In genomic region chr12:83072181-83072887, GRCm38 (mm10) we compare ENCODE assay signal across 8 mouse cellular contexts.
A peak's percentile ranks its signal among the peaks of the same experiment; 100 is the strongest.
DNase-seq lines count a peak whose midpoint lies in the region; ATAC-seq and TF ChIP-seq lines count a peak whose summit lies in the region.

No protein-coding gene starts in this region.

- H3K27me3 ChIP-seq in lung, postnatal 0 days (replicated peaks; ENCODE audit: insufficient read depth, low read length) = no peaks in the 10 kb centered on the region
- H3K27me3 ChIP-seq in cerebellum, adult 2 months (ENCODE audit: control insufficient read depth, insufficient read depth, low read length) = no peaks in the 10 kb centered on the region
- no peaks in the 10 kb centered on the region for H3K27me3 ChIP-seq in liver, embryonic 14.5 days (ENCODE audit: control insufficient read depth, insufficient read depth, low read length)

- TF ChIP-seq POLR2A in cerebellum, adult 2 months (IDR thresholded peaks at IDR 0.05; ENCODE audit: borderline replicate concordance, insufficient read depth, low read length) = no peak

- no peaks in the 10 kb centered on the region for H3K9me3 ChIP-seq in lung, postnatal 0 days (ENCODE audit: low read length)
- no peaks in the 10 kb centered on the region for H3K9me3 ChIP-seq in liver, embryonic 14.5 days (ENCODE audit: control insufficient read depth, low read length)

- peaks cover 11% of the 10 kb centered on the region; the same call in 1 of the 2 replicates for H3K4me1 ChIP-seq in lung, postnatal 0 days (ENCODE audit: insufficient read depth, low read depth, low read length)
- H3K4me1 ChIP-seq in cerebellum, adult 2 months (ENCODE audit: control insufficient read depth, insufficient read depth, low read length) = no peaks in the 10 kb centered on the region
- H3K4me1 ChIP-seq in liver, embryonic 14.5 days (replicated peaks; ENCODE audit: control insufficient read depth in 2 of 2, insufficient read depth in 2 of 2, low read length in 1 of 2) = peaks cover 51 to 52% of the 10 kb centered on the region in 2 experiments

- no peak overlapping the region for H3K4me3 ChIP-seq in lung, postnatal 0 days (ENCODE audit: low read depth, low read length)
- H3K4me3 ChIP-seq in cerebellum, adult 2 months (replicated peaks; ENCODE audit: insufficient read depth, low read depth, low read length) = no peak overlapping the region
- H3K4me3 ChIP-seq in liver, embryonic 14.5 days (ENCODE audit: insufficient read depth in 1 of 2, low read depth in 2 of 2, low read length in 2 of 2) = peak overlapping the region; percentile 22 to 24

- no peak for TF ChIP-seq EP300 in lung, postnatal 0 days (IDR thresholded peaks at IDR 0.05)
- TF ChIP-seq EP300 in liver, embryonic 14.5 days (IDR thresholded peaks at IDR 0.05; ENCODE audit: low read depth) = no peak

- WGBS in lung, postnatal 0 days = 15% methylated on average over 3 of the region's 3 CpGs
- 34% methylated on average over 3 of the region's 3 CpGs for WGBS in cerebellum, adult 2 months
- 4% methylated on average over 3 of the region's 3 CpGs for WGBS in liver, embryonic 14.5 days (ENCODE audit: insufficient replicate concordance)

- H3K27ac ChIP-seq in lung, postnatal 0 days (ENCODE audit: low read length) = peak overlapping the region; percentile 33
- H3K27ac ChIP-seq in cerebellum, adult 2 months (ENCODE audit: insufficient read depth, low read length) = no peak overlapping the region
- peak overlapping the region; percentile 100 for H3K27ac ChIP-seq in liver, embryonic 14.5 days

- TF ChIP-seq CTCF in lung, postnatal 0 days (IDR thresholded peaks at IDR 0.05) = peak; percentile 71
- TF ChIP-seq CTCF in cerebellum, adult 2 months (IDR thresholded peaks at IDR 0.05; ENCODE audit: borderline replicate concordance, insufficient read depth, low read depth, low read length) = peak; percentile 60
- peak; percentile 93 for TF ChIP-seq CTCF in liver, embryonic 14.5 days (IDR thresholded peaks at IDR 0.05; ENCODE audit: low read depth)

- peak; percentile 8; the same call in 1 of the 2 replicates for ATAC-seq in lung, postnatal 0 days
- ATAC-seq in liver, embryonic 14.5 days (ENCODE audit: insufficient read depth) = peak; percentile 61

- H3K9ac ChIP-seq in lung, postnatal 0 days (replicated peaks; ENCODE audit: low read depth) = no peak overlapping the region
- H3K9ac ChIP-seq in liver, embryonic 14.5 days (replicated peaks) = peak overlapping the region; percentile 75

- peak; percentile 52 for DNase-seq in lung, postnatal 0 days (ENCODE audit: low spot score)
- no peak for DNase-seq in lung, postnatal 25 days (ENCODE audit: low spot score)
- peak; percentile 52 to 68 for DNase-seq in cerebellum, adult 2 months
- DNase-seq in heart, adult 8-10 months (ENCODE audit: low spot score) = peak; percentile 28
- peak; percentile 65 to 76 (median 70) for DNase-seq in liver, embryonic 14.5 days (ENCODE audit: low read depth in 3 of 3, low spot score in 3 of 3)
- no peak for DNase-seq in ovary, postnatal 14 days (ENCODE audit: low spot score)
- DNase-seq in urinary bladder, postnatal 10 days (ENCODE audit: low spot score) = no peak
- no peak for DNase-seq in layer of hippocampus, adult 9-11 months

- no peak overlapping the region for H3K4me2 ChIP-seq in lung, postnatal 0 days (replicated peaks; ENCODE audit: low read depth, low read length)
- H3K4me2 ChIP-seq in liver, embryonic 14.5 days (ENCODE audit: low read depth) = peak overlapping the region; percentile 80

- H3K36me3 ChIP-seq in lung, postnatal 0 days (ENCODE audit: insufficient read depth, low read length) = no peaks in the 10 kb centered on the region
- no peaks in the 10 kb centered on the region for H3K36me3 ChIP-seq in liver, embryonic 14.5 days (replicated peaks; ENCODE audit: control insufficient read depth, insufficient read depth, low read depth)

Comparison
In these comparisons a context has a peak if more than half of its experiments do, and no peak if none do; other contexts are left out.
1. DNase-seq: peak in lung, postnatal 0 days (single experiment), cerebellum, adult 2 months (2 of 2), heart, adult 8-10 months (single experiment) and liver, embryonic 14.5 days (3 of 3); none in lung, postnatal 25 days (single experiment), ovary, postnatal 14 days (single experiment), urinary bladder, postnatal 10 days (single experiment) and layer of hippocampus, adult 9-11 months (single experiment).
2. H3K4me3 ChIP-seq: peak in liver, embryonic 14.5 days (2 of 2); none in lung, postnatal 0 days (single experiment) and cerebellum, adult 2 months (single experiment).
3. Peak in every context shown above with its lines, with median percentiles within 50 percentile points of each other: CTCF ChIP-seq.